Mouse (Mus musculus): Measurements from ENCODE around the gene Sorl1.

DNA sequence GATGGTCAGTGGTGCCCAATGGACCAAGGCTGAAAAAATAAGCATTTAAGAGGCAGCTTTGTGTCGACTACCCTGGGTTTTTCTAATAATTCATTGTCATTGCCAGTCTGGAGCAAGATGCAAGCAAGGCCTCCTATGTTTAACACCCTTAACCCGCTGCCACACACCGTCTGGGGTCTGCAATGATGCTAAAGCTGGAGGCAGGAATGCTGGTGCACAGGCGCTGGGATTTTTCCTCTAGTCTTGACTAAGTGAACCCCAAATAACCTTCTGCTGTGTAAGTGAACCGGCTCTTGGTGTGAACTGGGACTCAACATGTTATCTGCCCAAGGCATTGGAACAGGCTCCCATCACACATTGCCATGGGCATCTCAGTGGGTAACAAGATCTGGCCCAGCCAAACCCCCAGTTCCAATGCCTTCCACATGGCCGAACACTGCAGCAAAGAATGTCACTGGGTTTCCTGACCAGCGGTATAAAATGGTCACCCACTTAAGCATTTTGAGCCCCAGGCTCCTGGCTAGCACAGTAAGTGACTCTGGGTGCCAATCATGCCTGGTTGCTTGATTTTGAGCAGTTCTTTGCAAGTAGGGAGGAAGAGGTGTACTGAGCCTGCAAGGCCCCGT lies 186.6 kb downstream of the Sorl1 start:
- TF ChIP-seq HCFC1 (IDR thresholded peaks at IDR 0.05; ENCODE audit: borderline replicate concordance, insufficient read depth, low read length), result no peak
- no peak for TF ChIP-seq ZC3H11A (IDR thresholded peaks at IDR 0.05; ENCODE audit: borderline replicate concordance, low read depth, low read length)
- no peak for TF ChIP-seq MAFK (IDR thresholded peaks at IDR 0.05; ENCODE audit: insufficient read depth, low read depth, low read length)
- TF ChIP-seq CHD2 (IDR thresholded peaks at IDR 0.05; ENCODE audit: low read depth, low read length), result no peak
